Mouse (Mus musculus) C2C12 (cell line): ENCODE data around the gene Cfap100. TPM values are rescaled to one million over a fixed set of nuclear protein-coding genes. Genes with fewer than 3 reads are reported as not detected.

ENCODE experiments used
- H3K27me3 ChIP-seq: one replicate; pipeline ENCODE4 v1.6.1; 2011; ENCODE audit not compliant: control insufficient read depth, insufficient read depth, insufficient read length
- H3K36me3 ChIP-seq: one replicate; pipeline ENCODE4 v1.6.1; 2011; ENCODE audit not compliant: control insufficient read depth, insufficient read depth
- H3K4me3 ChIP-seq: one replicate; pipeline ENCODE4 v1.5.1; 2011; ENCODE audit warnings: mild to moderate bottlenecking, control low read depth; ENCODE audit not compliant: poor library complexity, insufficient read depth, severe bottlenecking
- H3K79me2 ChIP-seq: one replicate; pipeline ENCODE4 v1.6.1; 2011; ENCODE audit not compliant: control insufficient read depth, insufficient read depth
- H3K79me3 ChIP-seq: one replicate; pipeline ENCODE4 v1.6.1; 2011; ENCODE audit warnings: low read depth, control low read depth
- H3ac ChIP-seq: one replicate; pipeline ENCODE3; 2011; ENCODE audit warnings: low read depth; ENCODE audit not compliant: control insufficient read depth, insufficient read length
- CEBPB ChIP-seq: IDR thresholded peaks from one replicate; pipeline ENCODE4 v1.6.1; 2011; ENCODE audit warnings: low read depth, mild to moderate bottlenecking, control low read depth, moderate library complexity
- CTCF ChIP-seq: IDR thresholded peaks from one replicate; pipeline ENCODE4 v1.5.1; 2011; ENCODE audit not compliant: control insufficient read depth, insufficient read depth, insufficient read length
- FOSL1 ChIP-seq: IDR thresholded peaks from one replicate; pipeline ENCODE4 v1.8.0; 2011; ENCODE audit warnings: mild to moderate bottlenecking, low read length; ENCODE audit not compliant: poor library complexity, insufficient read depth, severe bottlenecking
- MAX ChIP-seq: IDR thresholded peaks from one replicate; pipeline ENCODE4 v1.6.1; 2011; ENCODE audit warnings: mild to moderate bottlenecking, control low read depth
- MYOD1 ChIP-seq: IDR thresholded peaks from one replicate; pipeline ENCODE4 v1.6.1; 2011; ENCODE audit warnings: low read depth; ENCODE audit not compliant: control insufficient read depth, insufficient read length
- MYOG ChIP-seq: IDR thresholded peaks from one replicate; pipeline ENCODE4 v1.6.1; 2011; ENCODE audit not compliant: control insufficient read depth, insufficient read length; ENCODE audit errors: extremely low read depth
- USF1 ChIP-seq: IDR thresholded peaks from one replicate; pipeline ENCODE4 v1.6.1; 2011; ENCODE audit warnings: low read depth, mild to moderate bottlenecking, control low read depth, moderate library complexity
- long read RNA-seq, 2 experiments: library from polyadenylated mRNA; unstranded; transcript quantifications; one replicate each; pipeline ENCODE4 v2.0.0; 2019 to 2020
- polyA plus RNA-seq: library from polyadenylated mRNA; unstranded; fragments of >200 nt; fragmentation: generic; extraction: Trizol; gene quantifications from one replicate; pipeline ENCODE4 v1.2.1, GENCODE M21; 2012; ENCODE audit warnings: missing spikeins

The Cfap100 gene
- polyA plus RNA-seq, result 0.02 TPM
- long read RNA-seq, experiment 1, result 0 reads
- long read RNA-seq, experiment 2, result 0 reads

DNA sequence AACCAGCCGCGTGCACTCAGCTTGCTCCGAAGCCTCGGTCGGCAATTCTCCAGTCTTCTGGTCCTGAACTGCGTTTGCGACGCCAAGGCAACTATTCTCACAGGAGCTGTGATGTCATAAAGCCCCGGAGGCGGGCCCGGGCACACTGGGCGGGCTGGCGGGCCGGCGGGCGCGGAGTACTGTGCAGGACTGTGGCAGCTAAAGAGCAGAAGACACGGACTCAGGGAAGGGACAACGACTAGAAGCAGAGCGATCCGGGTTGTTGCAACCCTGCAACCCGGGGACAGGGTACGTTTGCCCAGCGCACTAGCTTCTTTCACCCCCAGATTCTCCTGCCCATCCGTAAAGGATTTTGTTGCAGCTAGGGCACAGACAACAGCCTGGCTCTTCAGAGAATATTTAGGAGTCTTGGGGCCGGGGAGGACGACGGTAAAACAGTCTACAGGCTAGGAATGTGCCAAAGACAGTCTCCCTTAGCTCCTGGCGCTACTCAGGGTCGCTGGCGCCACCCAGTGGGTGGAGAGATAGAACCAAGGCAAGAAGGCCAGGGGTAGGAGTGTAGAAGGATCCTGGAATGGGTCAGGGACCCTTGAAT lies at the start of gene Cfap100:
Gene Cfap100 (minus strand): TSS at position 418 of the 595 bp plus-strand sequence.
- peak; percentile 19 for TF ChIP-seq CTCF
- TF ChIP-seq USF1, result no peak
- no peak for TF ChIP-seq MYOD1

DNA sequence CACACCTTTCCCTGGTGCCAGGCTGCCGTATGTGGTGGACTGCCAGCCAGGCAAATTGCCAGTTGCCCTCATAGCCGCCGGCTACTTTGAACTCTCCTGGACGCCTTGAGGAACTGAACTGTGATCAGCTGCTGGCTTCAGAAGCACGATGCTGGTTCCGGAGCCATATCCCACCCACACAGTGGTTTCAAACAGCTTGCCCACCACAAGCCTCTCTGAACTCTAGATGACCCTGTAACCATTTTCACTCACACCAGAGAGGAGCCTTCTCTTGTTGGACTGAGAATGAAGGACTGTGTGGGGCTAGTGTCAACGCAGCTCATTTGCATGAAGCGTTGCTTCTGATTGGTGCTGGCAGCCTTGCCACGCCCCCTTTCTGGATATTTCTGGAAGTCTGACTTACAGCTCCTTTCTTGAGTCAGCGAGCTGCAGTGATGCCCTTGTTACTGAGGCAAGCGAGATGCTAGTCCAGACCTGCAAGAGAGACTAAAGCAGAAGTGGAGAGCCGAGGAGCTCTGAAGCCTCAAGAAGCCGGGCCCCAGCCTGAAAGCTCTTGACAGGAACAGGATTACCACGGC lies 48.4 kb upstream of the Cfap100 start:
- no peak overlapping the region for H3ac ChIP-seq
- TF ChIP-seq MYOD1 (no peak), USF1 (no peak), CEBPB (no peak), MAX (no peak), MYOG (no peak), CTCF (no peak)
- no peaks in the 10 kb centered on the region for H3K79me2 ChIP-seq
- no peaks in the 10 kb centered on the region for H3K36me3 ChIP-seq
- no peak overlapping the region for H3K4me3 ChIP-seq
- peaks cover 15% of the 10 kb centered on the region for H3K27me3 ChIP-seq
- H3K79me3 ChIP-seq, result no peaks in the 10 kb centered on the region

More for the DNA sequence above, at the start of gene Cfap100:
- H3K36me3 ChIP-seq, result no peaks in the 10 kb centered on the region
- H3K27me3 ChIP-seq, result peaks cover 8% of the 10 kb centered on the region
- no peak within 1 kb of the TSS for H3K4me3 ChIP-seq
- H3K79me3 ChIP-seq, result no peaks in the 10 kb centered on the region
- H3ac ChIP-seq, result no peak within 1 kb of the TSS
- H3K79me2 ChIP-seq, result no peaks in the 10 kb centered on the region

DNA sequence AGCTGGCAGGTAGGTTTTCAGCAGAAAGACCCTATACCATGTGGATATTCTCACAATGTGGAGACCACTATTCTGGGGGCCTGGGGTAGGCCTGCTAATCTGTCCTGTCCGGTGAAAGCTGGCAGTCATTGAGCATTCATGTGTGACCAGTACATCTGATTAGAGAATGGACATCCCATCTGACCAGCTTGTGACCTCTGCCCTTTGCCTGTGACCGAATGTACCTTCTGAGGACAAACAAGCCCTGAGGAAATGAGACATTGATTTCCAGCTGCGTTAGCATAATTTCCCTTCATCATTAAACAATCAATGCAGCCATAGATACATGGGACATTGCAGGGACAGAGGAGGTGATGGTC lies 47.2 kb upstream of the Cfap100 start:
- Histone ChIP-seq H3K4me3 (no peak overlapping the region), H3K79me3 (no peaks in the 10 kb centered on the region)
- TF ChIP-seq MYOD1 (no peak), CTCF (no peak), MYOG (no peak), USF1 (no peak), MAX (no peak), CEBPB (no peak), FOSL1 (no peak)

DNA sequence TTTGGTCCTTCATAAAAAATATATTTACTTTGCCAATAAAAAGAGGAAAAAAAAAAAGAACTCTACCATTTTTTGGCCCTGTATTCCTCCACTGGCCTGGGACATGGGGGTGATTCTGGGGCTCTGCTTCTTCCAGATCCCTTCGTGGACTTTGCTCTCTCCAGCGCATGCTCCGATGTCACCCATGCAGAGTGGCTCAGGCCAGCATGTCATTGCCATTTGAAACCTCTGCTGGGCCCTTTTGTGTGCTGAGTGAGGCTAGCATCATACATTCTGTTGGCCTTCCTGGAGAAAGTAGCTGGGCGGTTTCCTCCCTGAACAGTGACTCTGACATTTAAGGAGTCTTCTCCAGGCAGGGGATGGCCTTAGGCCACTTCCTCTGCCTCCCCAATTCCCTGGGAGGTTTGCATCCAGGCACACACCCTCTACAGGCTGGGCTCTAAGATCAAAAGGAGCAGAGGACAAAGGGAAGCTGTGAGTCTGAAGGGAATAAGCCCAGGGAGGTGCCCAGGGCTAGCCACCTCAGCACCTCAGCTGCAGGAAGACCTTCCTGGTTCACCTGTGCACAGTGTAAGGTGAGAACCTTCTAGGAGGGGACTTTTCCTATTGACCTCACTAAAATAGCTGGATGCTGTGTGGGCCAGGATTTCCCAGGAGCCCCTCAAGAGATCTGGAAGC lies 46.7 kb upstream of the Cfap100 start:
- Histone ChIP-seq H3K36me3 (no peaks in the 10 kb centered on the region), H3K79me2 (no peaks in the 10 kb centered on the region), H3K4me3 (no peak overlapping the region), H3K27me3 (peaks cover 16% of the 10 kb centered on the region), H3ac (no peak overlapping the region), H3K79me3 (no peaks in the 10 kb centered on the region)
- TF ChIP-seq FOSL1 (no peak), MAX (no peak), MYOD1 (no peak), MYOG (no peak), CTCF (no peak), USF1 (no peak), CEBPB (no peak)

More for the DNA sequence above, 47.2 kb upstream of the Cfap100 start:
- Histone ChIP-seq H3K27me3 (peaks cover 16% of the 10 kb centered on the region), H3ac (no peak overlapping the region), H3K36me3 (no peaks in the 10 kb centered on the region), H3K79me2 (no peaks in the 10 kb centered on the region)

DNA sequence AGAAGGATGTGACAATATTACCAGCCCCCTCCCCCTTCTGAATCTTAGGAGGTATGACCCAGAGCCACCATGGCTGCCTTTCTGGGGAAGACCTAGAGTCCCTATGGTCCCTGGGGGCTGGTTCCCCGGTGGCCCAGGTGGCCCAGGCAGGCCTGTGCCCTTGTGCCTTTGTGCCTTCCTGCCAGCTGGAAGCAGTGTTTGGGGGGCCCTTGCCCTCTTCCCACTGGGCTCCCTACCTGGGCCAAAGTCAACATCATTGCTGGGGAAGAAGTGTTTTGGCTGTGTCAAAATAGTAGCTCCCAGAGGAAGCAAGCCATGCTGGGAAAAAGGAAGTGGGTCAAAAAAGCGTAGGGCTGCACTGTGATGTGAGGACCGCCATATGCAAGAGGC lies 45.8 kb upstream of the Cfap100 start:
- H3K27me3 ChIP-seq, result peaks cover 17% of the 10 kb centered on the region
- TF ChIP-seq MYOD1, result no peak
- no peak for TF ChIP-seq MAX
- TF ChIP-seq CEBPB, result no peak
- no peaks in the 10 kb centered on the region for H3K36me3 ChIP-seq
- no peaks in the 10 kb centered on the region for H3K79me2 ChIP-seq
- H3ac ChIP-seq, result no peak overlapping the region
- H3K79me3 ChIP-seq, result no peaks in the 10 kb centered on the region
- no peak overlapping the region for H3K4me3 ChIP-seq
